Mouse (Mus musculus) heart, adult 11 months (tissue): ENCODE measurements around the gene Mcfd2.

Experiments
- DNase-seq: peaks from one replicate; pipeline ENCODE4 v3.0.0; 2022

Gene Mcfd2

GRCm38 (mm10) chr17:87236725-87237650 lies 28.7 kb downstream of the Mcfd2 start:
- peak; percentile 89 for DNase-seq

DNA sequence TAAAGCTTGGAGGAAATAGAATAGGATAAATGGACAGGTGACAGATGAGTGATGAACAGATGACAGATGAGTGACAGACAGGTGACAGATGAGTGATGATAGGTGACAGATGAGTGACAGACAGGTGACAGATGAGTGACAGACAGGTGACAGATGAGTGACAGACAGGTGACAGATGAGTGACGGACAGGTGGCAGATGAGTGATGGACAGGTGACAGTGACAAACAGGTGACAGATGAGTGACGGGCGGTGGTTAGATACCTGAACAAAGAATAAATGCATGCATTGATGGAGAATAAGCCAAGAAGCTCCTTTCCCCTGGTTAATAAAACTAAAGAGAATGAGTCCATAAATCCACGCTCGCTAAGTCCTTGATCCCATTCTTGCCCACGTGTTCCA lies 30.7 kb downstream of the Mcfd2 start:
- DNase-seq, result peak; percentile 68

DNA sequence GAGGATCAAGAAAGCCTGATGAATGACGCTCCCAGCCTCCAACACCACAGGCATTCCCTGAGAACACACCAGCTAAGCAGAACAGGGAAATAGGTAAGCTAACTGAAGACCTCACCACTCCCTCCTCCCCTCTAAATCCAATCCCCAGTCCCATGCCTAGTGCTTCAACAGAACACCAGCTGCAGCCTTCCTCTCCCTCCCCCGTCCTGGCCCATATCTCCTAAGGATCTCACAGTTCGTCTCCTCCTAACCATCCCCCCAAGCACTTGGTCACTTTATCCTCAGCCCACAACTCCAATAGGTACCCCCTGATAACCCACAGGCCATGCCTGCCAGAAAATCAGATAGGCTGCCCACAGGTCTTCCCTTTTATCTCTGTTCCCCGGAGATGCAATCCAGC lies 37.9 kb downstream of the Mcfd2 start:
- DNase-seq, result no peak

GRCm38 (mm10) chr17:87226079-87226640 lies 39.6 kb downstream of the Mcfd2 start:
- DNase-seq, result peak; percentile 92

DNA sequence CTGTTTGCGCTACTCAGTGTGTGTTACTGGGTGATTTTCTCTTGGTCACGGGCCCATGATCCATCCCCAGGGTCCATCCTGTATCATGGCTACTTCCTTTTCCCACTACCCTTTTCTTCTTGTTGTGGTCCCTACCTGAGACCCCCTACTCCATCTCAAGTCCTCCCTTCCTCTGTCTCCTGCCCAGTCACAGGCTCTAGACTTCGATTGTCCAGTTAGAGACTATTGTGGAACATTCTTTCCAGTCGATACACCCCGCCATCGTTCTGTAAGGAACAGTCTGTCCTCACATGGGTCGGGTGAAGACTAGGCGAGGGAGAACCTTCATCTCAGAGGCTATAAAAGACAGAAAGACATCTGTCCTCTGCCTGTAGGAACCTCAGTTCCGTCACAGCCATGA lies 40.4 kb downstream of the Mcfd2 start:
- DNase-seq, result peak; percentile 61

- peak; percentile 73 for DNase-seq
Observed at GRCm38 (mm10) chr17:87224461-87224860, 41.3 kb downstream of the Mcfd2 start.

GRCm38 (mm10) chr17:87219456-87219855 lies 46.3 kb downstream of the Mcfd2 start:
- peak; percentile 83 for DNase-seq

- no peak for DNase-seq
Observed at GRCm38 (mm10) chr17:87214523-87214922, 51.2 kb downstream of the Mcfd2 start.

GRCm38 (mm10) chr17:87210525-87210924 lies 55.2 kb downstream of the Mcfd2 start:
- DNase-seq, result peak; percentile 5

GRCm38 (mm10) chr17:87206885-87207284 lies 58.9 kb downstream of the Mcfd2 start:
- DNase-seq, result peak; percentile 95
